Mouse (Mus musculus): ENCODE data around the gene Olfr311. TPM values are rescaled to one million over a fixed set of nuclear protein-coding genes. Genes with fewer than 3 reads are reported as not detected.

Gene Olfr311
- total and polyA plus RNA-seq, 2 experiments from 2014 or later: not detected

GRCm38 (mm10) chr11:58890511-58890910 is 51.5 kb downstream of the Olfr311 start:
- H3K4me3 ChIP-seq (ENCODE audit: low read depth, low read length): no peak overlapping the region
- no peak overlapping the region for H3K27ac ChIP-seq (ENCODE audit: low read depth, low read length)
- H3K27me3 ChIP-seq (ENCODE audit: insufficient read depth, low read length): no peaks in the 10 kb centered on the region
- ATAC-seq (ENCODE audit: low FRiP score): no peak
- TF ChIP-seq CTCF (IDR thresholded peaks at IDR 0.05): no peak
- DNase-seq (ENCODE audit: low spot score): no peak
- 94% methylated on average over 10 of the region's 10 CpGs for WGBS
- peaks cover 21% of the 10 kb centered on the region for H3K36me3 ChIP-seq (ENCODE audit: insufficient read depth, low read length)
- no peaks in the 10 kb centered on the region for H3K9me3 ChIP-seq (ENCODE audit: low read length)
- no peaks in the 10 kb centered on the region for H3K4me1 ChIP-seq (ENCODE audit: insufficient read depth, low read length)
- H3K4me2 ChIP-seq (ENCODE audit: low read depth, low read length, poor library complexity, severe bottlenecking): no peak overlapping the region
- no peak overlapping the region for H3K9ac ChIP-seq (replicated peaks; ENCODE audit: low read length, poor library complexity, severe bottlenecking)

Other genes with a start within 250 kb of the Olfr311 start
- 0.28 and 0.49 TPM in 2 replicates for gene Olfr324, start 244.1 kb upstream of the Olfr311 start, total RNA-seq (2014; rRNA removed)
- gene Olfr324, start 244.1 kb upstream of the Olfr311 start, polyA plus RNA-seq (2015; fragmentation: Nextera tagmentation; extraction: Ambion mirVana): 0.04 and 0.05 TPM in 2 replicates
- not detected in 2 replicates for gene 2210407C18Rik, start 223.2 kb upstream of the Olfr311 start, total RNA-seq (2014; rRNA removed)
- not detected in 2 replicates for gene 2210407C18Rik, start 223.2 kb upstream of the Olfr311 start, polyA plus RNA-seq (2015; fragmentation: Nextera tagmentation; extraction: Ambion mirVana)
- gene Olfr323, start 208.8 kb upstream of the Olfr311 start, total RNA-seq (2014; rRNA removed): 0.16 TPM in 1 of 2 replicates, not detected in the other
- not detected in 2 replicates for gene Olfr323, start 208.8 kb upstream of the Olfr311 start, polyA plus RNA-seq (2015; fragmentation: Nextera tagmentation; extraction: Ambion mirVana)
- gene Trim58, start 198.8 kb upstream of the Olfr311 start, total RNA-seq (2014; rRNA removed): 0.22 and 0.76 TPM in 2 replicates
- 0.20 and 0.38 TPM in 2 replicates for gene Trim58, start 198.8 kb upstream of the Olfr311 start, polyA plus RNA-seq (2015; fragmentation: Nextera tagmentation; extraction: Ambion mirVana)
- not detected in 2 replicates for gene Olfr322, start 180.5 kb upstream of the Olfr311 start, total RNA-seq (2014; rRNA removed)
- gene Olfr322, start 180.5 kb upstream of the Olfr311 start, polyA plus RNA-seq (2015; fragmentation: Nextera tagmentation; extraction: Ambion mirVana): not detected in 2 replicates
- not detected in 2 replicates for gene Olfr320, start 158.2 kb upstream of the Olfr311 start, total RNA-seq (2014; rRNA removed)
- gene Olfr320, start 158.2 kb upstream of the Olfr311 start, polyA plus RNA-seq (2015; fragmentation: Nextera tagmentation; extraction: Ambion mirVana): not detected in 2 replicates
- gene Olfr319, start 140.1 kb upstream of the Olfr311 start, total RNA-seq (2014; rRNA removed): not detected in 2 replicates
- not detected in 2 replicates for gene Olfr319, start 140.1 kb upstream of the Olfr311 start, polyA plus RNA-seq (2015; fragmentation: Nextera tagmentation; extraction: Ambion mirVana)
- gene Olfr318, start 115.2 kb upstream of the Olfr311 start, total RNA-seq (2014; rRNA removed): not detected in 2 replicates
- not detected in 2 replicates for gene Olfr318, start 115.2 kb upstream of the Olfr311 start, polyA plus RNA-seq (2015; fragmentation: Nextera tagmentation; extraction: Ambion mirVana)
- 0.11 and 0.14 TPM in 2 replicates for gene Olfr317, start 100.0 kb upstream of the Olfr311 start, total RNA-seq (2014; rRNA removed)
- 0.12 and 0.15 TPM in 2 replicates for gene Olfr317, start 100.0 kb upstream of the Olfr311 start, polyA plus RNA-seq (2015; fragmentation: Nextera tagmentation; extraction: Ambion mirVana)
- not detected in 2 replicates for gene Olfr316, start 86.5 kb upstream of the Olfr311 start, total RNA-seq (2014; rRNA removed)
- not detected in 2 replicates for gene Olfr316, start 86.5 kb upstream of the Olfr311 start, polyA plus RNA-seq (2015; fragmentation: Nextera tagmentation; extraction: Ambion mirVana)
- not detected in 2 replicates for gene Olfr315, start 66.1 kb upstream of the Olfr311 start, total RNA-seq (2014; rRNA removed)
- not detected in 2 replicates for gene Olfr315, start 66.1 kb upstream of the Olfr311 start, polyA plus RNA-seq (2015; fragmentation: Nextera tagmentation; extraction: Ambion mirVana)
- not detected in 2 replicates for gene Olfr314, start 56.3 kb upstream of the Olfr311 start, total RNA-seq (2014; rRNA removed)
- not detected in 2 replicates for gene Olfr314, start 56.3 kb upstream of the Olfr311 start, polyA plus RNA-seq (2015; fragmentation: Nextera tagmentation; extraction: Ambion mirVana)
- gene Fam183b, start 37.3 kb upstream of the Olfr311 start, total RNA-seq (2014; rRNA removed): 2.6 and 3.1 TPM in 2 replicates
- gene Fam183b, start 37.3 kb upstream of the Olfr311 start, polyA plus RNA-seq (2015; fragmentation: Nextera tagmentation; extraction: Ambion mirVana): 17.3 and 17.7 TPM in 2 replicates
- gene Olfr313, start 24.3 kb upstream of the Olfr311 start, total RNA-seq (2014; rRNA removed): not detected in 2 replicates
- gene Olfr313, start 24.3 kb upstream of the Olfr311 start, polyA plus RNA-seq (2015; fragmentation: Nextera tagmentation; extraction: Ambion mirVana): not detected in 2 replicates
- not detected in 2 replicates for gene Olfr312, start 10.0 kb upstream of the Olfr311 start, total RNA-seq (2014; rRNA removed)
- not detected in 2 replicates for gene Olfr312, start 10.0 kb upstream of the Olfr311 start, polyA plus RNA-seq (2015; fragmentation: Nextera tagmentation; extraction: Ambion mirVana)
- gene Gm12258, start 7.9 kb downstream of the Olfr311 start, total RNA-seq (2014; rRNA removed): 13.6 and 20.2 TPM in 2 replicates
- 10.5 and 13.5 TPM in 2 replicates for gene Gm12258, start 7.9 kb downstream of the Olfr311 start, polyA plus RNA-seq (2015; fragmentation: Nextera tagmentation; extraction: Ambion mirVana)
- gene 2810021J22Rik, start 28.0 kb downstream of the Olfr311 start, total RNA-seq (2014; rRNA removed): 10.1 and 14.9 TPM in 2 replicates
- gene 2810021J22Rik, start 28.0 kb downstream of the Olfr311 start, polyA plus RNA-seq (2015; fragmentation: Nextera tagmentation; extraction: Ambion mirVana): 6.8 and 7.4 TPM in 2 replicates
- 9.1 and 9.5 TPM in 2 replicates for gene Zfp39, start 65.0 kb downstream of the Olfr311 start, total RNA-seq (2014; rRNA removed)
- 5.3 and 7.5 TPM in 2 replicates for gene Zfp39, start 65.0 kb downstream of the Olfr311 start, polyA plus RNA-seq (2015; fragmentation: Nextera tagmentation; extraction: Ambion mirVana)
- gene Btnl10, start 78.7 kb downstream of the Olfr311 start, total RNA-seq (2014; rRNA removed): 0.16 and 0.24 TPM in 2 replicates
- gene Btnl10, start 78.7 kb downstream of the Olfr311 start, polyA plus RNA-seq (2015; fragmentation: Nextera tagmentation; extraction: Ambion mirVana): not detected in 2 replicates
- 925 and 964 TPM in 2 replicates for gene Rnf187, start 99.7 kb downstream of the Olfr311 start, total RNA-seq (2014; rRNA removed)
- gene Rnf187, start 99.7 kb downstream of the Olfr311 start, polyA plus RNA-seq (2015; fragmentation: Nextera tagmentation; extraction: Ambion mirVana): 700 and 703 TPM in 2 replicates
- gene Hist3h2ba, start 109.7 kb downstream of the Olfr311 start, total RNA-seq (2014; rRNA removed): 552 and 1,117 TPM in 2 replicates
- gene Hist3h2ba, start 109.7 kb downstream of the Olfr311 start, polyA plus RNA-seq (2015; fragmentation: Nextera tagmentation; extraction: Ambion mirVana): 114 and 126 TPM in 2 replicates
- 163 and 242 TPM in 2 replicates for gene Hist3h2a, start 115.4 kb downstream of the Olfr311 start, total RNA-seq (2014; rRNA removed)
- 42.0 and 46.2 TPM in 2 replicates for gene Hist3h2a, start 115.4 kb downstream of the Olfr311 start, polyA plus RNA-seq (2015; fragmentation: Nextera tagmentation; extraction: Ambion mirVana)
- 2.2 and 6.2 TPM in 2 replicates for gene Trim17, start 115.4 kb downstream of the Olfr311 start, total RNA-seq (2014; rRNA removed)
- gene Trim17, start 115.4 kb downstream of the Olfr311 start, polyA plus RNA-seq (2015; fragmentation: Nextera tagmentation; extraction: Ambion mirVana): 0.67 and 0.72 TPM in 2 replicates
- gene Trim11, start 138.8 kb downstream of the Olfr311 start, total RNA-seq (2014; rRNA removed): 23.7 and 27.8 TPM in 2 replicates
- 15.2 and 16.5 TPM in 2 replicates for gene Trim11, start 138.8 kb downstream of the Olfr311 start, polyA plus RNA-seq (2015; fragmentation: Nextera tagmentation; extraction: Ambion mirVana)

All from midbrain, postnatal 0 days (tissue).